Mouse (Mus musculus) erythroblast, embryonic 14.5 days (primary cell): ENCODE results near the gene Hnrnpab.

ENCODE experiments used
- GATA1 ChIP-seq: IDR thresholded peaks from 2 replicates; pipeline ENCODE4 v1.6.1; 2012; ENCODE audit warnings: low read length, inconsistent platforms, mixed read lengths
- TAL1 ChIP-seq: IDR thresholded peaks from 3 replicates; pipeline ENCODE4 v1.6.1; 2012; ENCODE audit warnings: low read length, inconsistent platforms, mixed read lengths

DNA sequence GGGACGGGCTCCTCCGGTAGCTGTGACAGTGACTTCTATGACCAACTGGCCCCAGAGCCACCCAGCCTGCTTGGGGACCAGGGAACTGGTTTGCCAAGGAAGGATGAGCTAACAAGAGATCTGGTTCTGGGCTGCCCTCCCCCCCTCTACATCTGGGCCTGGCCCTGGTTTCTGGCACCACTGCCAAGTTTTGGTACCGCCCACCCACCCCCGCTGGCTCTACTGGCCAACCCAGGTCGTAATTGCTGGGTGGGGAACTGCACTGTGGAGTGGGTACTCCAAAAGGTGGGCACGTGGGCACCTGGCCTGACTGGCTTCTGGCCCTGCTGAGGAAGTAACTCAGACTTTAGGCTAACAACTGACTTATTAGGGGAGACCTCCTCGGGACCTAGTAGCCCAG is 34.1 kb upstream of the Hnrnpab start:
- no peak for TF ChIP-seq GATA1
- TF ChIP-seq TAL1: no peak
